In the genomic region with DNA sequence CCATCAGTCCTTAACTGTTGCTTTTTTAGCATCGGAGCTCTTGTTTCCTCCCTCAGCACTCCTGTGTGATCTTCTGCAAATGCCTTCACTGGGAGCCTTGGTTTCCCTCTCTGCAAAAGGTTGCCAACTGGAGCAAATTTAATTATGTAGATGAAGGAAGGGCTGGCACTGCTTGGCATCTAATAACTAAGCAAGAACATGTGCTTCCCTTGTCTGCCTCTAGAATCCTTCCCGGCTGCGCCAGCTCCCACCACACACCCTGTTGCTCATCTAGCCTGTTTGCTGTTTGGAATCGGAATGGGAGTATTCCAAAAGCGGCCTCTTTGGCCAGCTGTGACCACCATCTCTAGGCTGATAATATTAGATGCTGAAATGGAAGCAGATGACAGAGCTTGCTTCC, we compare ENCODE assay signal across 18 mouse cellular contexts.
"Had no signal": no experiment of that assay in that cellular context is flagged by ENCODE, and none has a peak within 500 bp of the region (broad histone marks: within the 10 kb centered on the region; RNA-seq: fewer than 3 reads in every experiment).

No protein-coding gene starts in this region.

- H3K36me3 ChIP-seq: liver, embryonic 13.5 days had no signal

- H3K4me2 ChIP-seq: liver, embryonic 13.5 days; midbrain, embryonic 12.5 days; midbrain, embryonic 15.5 days; neural tube, embryonic 12.5 days; neural tube, embryonic 15.5 days had no signal

- H3K27ac ChIP-seq: kidney, postnatal 0 days; liver, embryonic 13.5 days; midbrain, embryonic 12.5 days; midbrain, embryonic 15.5 days; neural tube, embryonic 12.5 days; neural tube, embryonic 15.5 days; stomach, postnatal 0 days had no signal

- ATAC-seq: midbrain, embryonic 15.5 days had no signal

- DNase-seq: kidney, adult 18-20 months; kidney, postnatal 25 days; liver, embryonic 13.5 days; lung, adult 2 months; lung, postnatal 14 days; lung, postnatal 4 days; right cerebral cortex, adult 18-20 months; right cerebral cortex, postnatal 14 days; right cerebral cortex, postnatal 4 days; thymus, adult 2 months; thymus, postnatal 14 days; thymus, postnatal 4 days had no signal

- H3K9ac ChIP-seq: liver, embryonic 13.5 days; midbrain, embryonic 12.5 days; midbrain, embryonic 15.5 days; neural tube, embryonic 12.5 days; neural tube, embryonic 15.5 days had no signal

- H3K9me3 ChIP-seq: liver, embryonic 13.5 days; midbrain, embryonic 12.5 days; midbrain, embryonic 15.5 days; neural tube, embryonic 12.5 days; neural tube, embryonic 15.5 days had no signal

- H3K27me3 ChIP-seq: liver, embryonic 13.5 days; midbrain, embryonic 12.5 days; midbrain, embryonic 15.5 days; neural tube, embryonic 12.5 days; neural tube, embryonic 15.5 days had no signal

- H3K4me3 ChIP-seq: liver, embryonic 13.5 days; midbrain, embryonic 12.5 days; midbrain, embryonic 15.5 days; neural tube, embryonic 12.5 days; neural tube, embryonic 15.5 days had no signal

- H3K4me1 ChIP-seq: liver, embryonic 13.5 days; midbrain, embryonic 15.5 days; neural tube, embryonic 12.5 days; neural tube, embryonic 15.5 days had no signal
